Mouse (Mus musculus): ENCODE measurements at regions not wholly inside any gene's neighbourhood (a gene's known extent, or its start where the extent isn't known, plus 50 kb on each side); places are given as distances from the start of the nearest gene placed in this dataset.

DNA sequence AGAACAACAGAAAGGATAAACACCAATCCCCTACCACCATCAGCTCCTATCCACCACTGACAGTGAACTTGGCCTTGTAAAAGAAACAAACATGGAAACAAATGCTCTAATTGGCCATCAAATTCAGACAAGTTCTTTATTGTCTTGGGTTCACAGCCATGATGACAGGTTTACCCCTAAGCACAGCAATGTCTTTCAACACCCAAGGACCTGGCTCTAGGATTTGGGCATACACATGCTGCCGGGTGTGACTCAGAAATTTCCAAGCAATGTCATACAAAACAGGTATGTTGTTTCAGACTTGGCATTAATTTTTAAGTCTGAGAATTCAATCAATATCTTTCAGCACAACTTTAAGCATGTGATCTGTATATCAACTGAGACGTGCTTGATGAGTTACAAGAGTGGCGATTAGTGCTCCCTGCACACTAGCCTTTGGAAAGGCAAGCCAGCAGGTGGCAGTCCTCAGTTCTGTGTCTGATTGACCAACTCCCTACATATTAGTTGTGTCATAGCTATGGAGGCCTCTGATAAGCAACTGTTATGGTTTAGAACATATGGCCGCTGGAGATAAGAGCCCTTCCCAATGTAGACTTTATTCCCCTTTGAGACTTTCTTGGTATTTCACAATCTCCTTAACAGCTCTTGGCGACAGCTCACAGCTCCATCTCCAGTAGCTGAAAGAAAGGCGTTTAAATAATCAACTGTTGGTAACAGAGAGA lies 149.2 kb upstream of the Bmp4 start:
- TF ChIP-seq CTCF (conservative IDR thresholded peaks at IDR 0.05; ENCODE audit: low read length) (no peak), POU5F1 (IDR thresholded peaks at IDR 0.05; ENCODE audit: borderline replicate concordance, low read length) (no peak), NANOG (IDR thresholded peaks at IDR 0.05; ENCODE audit: borderline replicate concordance, low read length) (no peak)

Data from E14TG2a.4 (cell line).